8 mouse cellular contexts compared by ENCODE assay signal in the genomic region with DNA sequence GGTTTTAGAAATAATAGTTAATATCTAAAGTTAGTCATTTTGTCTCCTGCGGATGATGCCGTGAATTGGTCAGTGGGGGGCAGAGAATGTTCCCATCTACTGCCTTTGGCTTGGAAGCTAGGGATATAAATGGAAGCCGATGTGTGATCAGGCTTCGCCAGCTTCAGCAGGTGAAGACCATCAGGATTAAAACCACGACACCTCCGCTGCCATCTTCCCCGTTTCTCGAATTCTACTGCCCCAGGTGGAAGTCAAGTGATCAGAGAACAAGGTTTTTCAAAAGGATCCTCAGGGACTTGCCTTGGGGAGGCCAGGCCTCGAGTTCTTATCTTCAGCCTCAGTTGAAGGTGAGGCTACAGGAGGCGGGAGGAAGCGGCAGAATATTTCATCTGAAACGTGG. TPM values are rescaled to one million over a fixed set of nuclear protein-coding genes. Genes with fewer than 3 reads are reported as not detected.
DNase-seq lines count a peak whose midpoint lies in the region; ATAC-seq and TF ChIP-seq lines count a peak whose summit lies in the region.

A gene (minus strand): TSS at position 101 of the 400 bp plus-strand sequence.

- H3K36me3 ChIP-seq in lung, embryonic 16.5 days (ENCODE audit: control insufficient read depth, insufficient read depth, low read length) = no peaks in the 10 kb centered on the region
- no peaks in the 10 kb centered on the region for H3K36me3 ChIP-seq in embryonic facial prominence, embryonic 14.5 days (ENCODE audit: control insufficient read depth, insufficient read depth, low read length)
- no peaks in the 10 kb centered on the region for H3K36me3 ChIP-seq in heart, embryonic 14.5 days (ENCODE audit: control insufficient read depth, insufficient read depth, low read length)
- H3K36me3 ChIP-seq in myocyte (ENCODE audit: control insufficient read depth, insufficient read depth) = no peaks in the 10 kb centered on the region

- no peak within 1 kb of the TSS for H3K9ac ChIP-seq in lung, embryonic 16.5 days (ENCODE audit: low read length)
- no peak within 1 kb of the TSS for H3K9ac ChIP-seq in embryonic facial prominence, embryonic 14.5 days (ENCODE audit: low read depth, low read length)
- no peak within 1 kb of the TSS for H3K9ac ChIP-seq in heart, embryonic 14.5 days (ENCODE audit: low read length)

- H3K27me3 ChIP-seq in lung, embryonic 16.5 days (ENCODE audit: control insufficient read depth, insufficient read depth, low read depth, low read length) = no peaks in the 10 kb centered on the region
- H3K27me3 ChIP-seq in embryonic facial prominence, embryonic 14.5 days (replicated peaks; ENCODE audit: control insufficient read depth, insufficient read depth, low read length) = no peaks in the 10 kb centered on the region
- H3K27me3 ChIP-seq in heart, embryonic 14.5 days (ENCODE audit: control insufficient read depth, insufficient read depth, low read length) = no peaks in the 10 kb centered on the region
- H3K27me3 ChIP-seq in myocyte (ENCODE audit: control insufficient read depth, insufficient read depth, insufficient read length) = peaks cover 13% of the 10 kb centered on the region

- no peak for DNase-seq in lung, adult 18-20 months
- DNase-seq in embryonic facial prominence, embryonic 14.5 days (ENCODE audit: low spot score) = no peak
- no peak for DNase-seq in left cerebral cortex, postnatal 14 days (ENCODE audit: low spot score in 2 of 2)
- DNase-seq in ovary, postnatal 36 days (ENCODE audit: low spot score) = no peak
- no peak for DNase-seq in cerebellum, postnatal 25 days

- no peak for TF ChIP-seq POLR2A in myocyte (IDR thresholded peaks at IDR 0.05; ENCODE audit: insufficient read length, low read depth)

- no peak for ATAC-seq in lung, embryonic 16.5 days (ENCODE audit: low read depth)
- no peak for ATAC-seq in embryonic facial prominence, embryonic 14.5 days (ENCODE audit: low read depth)
- ATAC-seq in heart, embryonic 14.5 days (ENCODE audit: insufficient number of reproducible peaks, insufficient read depth, low FRiP score, low read depth) = no peak

- intact Hi-C loops in left cerebral cortex, postnatal 14 days (cut with DNase I) = no loop called here

- H3K4me3 ChIP-seq in lung, embryonic 16.5 days (ENCODE audit: low read length) = no peak within 1 kb of the TSS
- H3K4me3 ChIP-seq in embryonic facial prominence, embryonic 14.5 days (ENCODE audit: low read depth, low read length) = no peak within 1 kb of the TSS
- H3K4me3 ChIP-seq in heart, embryonic 14.5 days (ENCODE audit: control insufficient read depth in 1 of 2, insufficient read depth in 1 of 2, low read depth in 1 of 2, low read length in 2 of 2) = no peak within 1 kb of the TSS
- no peak within 1 kb of the TSS for H3K4me3 ChIP-seq in myocyte

- no peaks in the 10 kb centered on the region; the same call in 1 of the 2 replicates for H3K4me1 ChIP-seq in lung, embryonic 16.5 days (replicated peaks; ENCODE audit: control insufficient read depth, insufficient read depth, low read length)
- peaks cover 26% of the 10 kb centered on the region for H3K4me1 ChIP-seq in embryonic facial prominence, embryonic 14.5 days (ENCODE audit: control insufficient read depth, insufficient read depth, low read length)
- peaks cover 0 to 6% of the 10 kb centered on the region in 2 experiments; a peak in 2 of 4 replicates for H3K4me1 ChIP-seq in heart, embryonic 14.5 days (ENCODE audit: control insufficient read depth in 2 of 2, insufficient read depth in 2 of 2, low read length in 2 of 2)

- H3K4me2 ChIP-seq in lung, embryonic 16.5 days (ENCODE audit: low read depth, low read length) = no peak within 1 kb of the TSS
- H3K4me2 ChIP-seq in embryonic facial prominence, embryonic 14.5 days (ENCODE audit: low read depth, low read length) = no peak within 1 kb of the TSS
- no peak within 1 kb of the TSS for H3K4me2 ChIP-seq in heart, embryonic 14.5 days (ENCODE audit: low read length)
- no peak within 1 kb of the TSS for H3K4me2 ChIP-seq in myocyte (ENCODE audit: low read depth)

- no peaks in the 10 kb centered on the region for H3K79me2 ChIP-seq in myocyte (ENCODE audit: control insufficient read depth, insufficient read depth)

- WGBS in lung, embryonic 16.5 days = 85% methylated on average over 12 of the region's 12 CpGs
- 91% methylated on average over 12 of the region's 12 CpGs for WGBS in embryonic facial prominence, embryonic 14.5 days
- 85% methylated on average over 12 of the region's 12 CpGs for WGBS in heart, embryonic 14.5 days

- H3K9me3 ChIP-seq in lung, embryonic 16.5 days (ENCODE audit: control insufficient read depth, low read length) = no peaks in the 10 kb centered on the region
- H3K9me3 ChIP-seq in embryonic facial prominence, embryonic 14.5 days (ENCODE audit: control insufficient read depth, low read length) = no peaks in the 10 kb centered on the region
- H3K9me3 ChIP-seq in heart, embryonic 14.5 days (ENCODE audit: control insufficient read depth, low read length) = no peaks in the 10 kb centered on the region

- no peak within 1 kb of the TSS for H3ac ChIP-seq in myocyte (ENCODE audit: control insufficient read depth, insufficient read length)

- H3K27ac ChIP-seq in lung, embryonic 16.5 days (ENCODE audit: low read length) = no peak within 1 kb of the TSS
- no peak within 1 kb of the TSS for H3K27ac ChIP-seq in embryonic facial prominence, embryonic 14.5 days (replicated peaks; ENCODE audit: low read depth, low read length)
- H3K27ac ChIP-seq in heart, embryonic 14.5 days (replicated peaks in 1 of 2; ENCODE audit: control insufficient read depth in 1 of 2, insufficient read depth in 1 of 2, low read depth in 2 of 2, low read length in 2 of 2) = no peak within 1 kb of the TSS

TF ChIP-seq in myocyte, 11 proteins besides CTCF, POLR2A, EP300 and RAD21:
- TF ChIP-seq SRF (IDR thresholded peaks at IDR 0.05; ENCODE audit: control insufficient read depth, insufficient read length, low read depth) (no peak), REST (IDR thresholded peaks at IDR 0.05; ENCODE audit: insufficient read depth, insufficient read length) (no peak), TCF3 (IDR thresholded peaks at IDR 0.05; ENCODE audit: insufficient read length, low read depth) (no peak), CEBPB (IDR thresholded peaks at IDR 0.05; ENCODE audit: insufficient read depth, poor library complexity, severe bottlenecking) (no peak), POLR2AphosphoS2 (IDR thresholded peaks at IDR 0.05; ENCODE audit: insufficient read length, low read depth) (no peak), USF1 (IDR thresholded peaks at IDR 0.05; ENCODE audit: low read depth) (no peak), TCF12 (IDR thresholded peaks at IDR 0.05; ENCODE audit: insufficient read depth, poor library complexity, severe bottlenecking) (no peak), MYOD1 (IDR thresholded peaks at IDR 0.05; ENCODE audit: control insufficient read depth in 1 of 3, insufficient read length in 2 of 3, low read depth in 2 of 3) (no peak), E2F4 (IDR thresholded peaks at IDR 0.05; ENCODE audit: insufficient read depth) (no peak), MYOG (IDR thresholded peaks at IDR 0.05; ENCODE audit: control insufficient read depth in 1 of 3, insufficient read depth in 1 of 3, insufficient read length in 2 of 3, low read depth in 2 of 3) (no peak), MAX (IDR thresholded peaks at IDR 0.05; ENCODE audit: low read depth) (no peak)

RNA-seq across cellular contexts. Expression of the gene that starts here (rescaled TPM):
- 65.2 and 70.6 TPM in 2 replicates for polyA plus RNA-seq in lung, embryonic 16.5 days (2015; fragmentation: Nextera tagmentation; extraction: Ambion mirVana)
- polyA plus RNA-seq in embryonic facial prominence, embryonic 14.5 days (2014; fragmentation: Nextera tagmentation; extraction: Ambion mirVana) = 71.1 and 72.4 TPM in 2 replicates
- 53.4 and 62.8 TPM in 2 replicates for polyA plus RNA-seq in heart, embryonic 14.5 days (2014; fragmentation: Nextera tagmentation; extraction: Ambion mirVana)
- total RNA-seq in left cerebral cortex, postnatal 14 days (2021) = 100 to 1,000 TPM; 233 to 249 TPM
- polyA plus RNA-seq in myocyte (2012; fragmentation: generic; extraction: Trizol) = 20.5 TPM
